Mouse (Mus musculus) forebrain, embryonic 16.5 days (tissue): ENCODE results near the gene Nup153. TPM values are rescaled to one million over a fixed set of nuclear protein-coding genes. Genes with fewer than 3 reads are reported as not detected.

Experiments used
- ATAC-seq: fragments of 200-750 bp; cut with Nextera tagmentation; 2 replicates; pipeline ENCODE4 v1.8.0; 2017; ENCODE audit warnings: mild to moderate bottlenecking, moderate library complexity
- H3K27ac ChIP-seq: fragments of 300-500 bp; sonication (generic); 2 replicates; pipeline ENCODE4 v1.5.1; 2014; ENCODE audit warnings: low read length, control low read depth
- H3K27me3 ChIP-seq: fragments of 300-500 bp; sonication (generic); replicated peaks from 2 replicates; pipeline ENCODE4 v1.6.1; 2014; ENCODE audit warnings: low read length; ENCODE audit not compliant: control insufficient read depth, insufficient read depth
- H3K36me3 ChIP-seq: fragments of 300-500 bp; sonication (generic); 2 replicates; pipeline ENCODE4 v1.6.1; 2014; ENCODE audit not compliant: control insufficient read depth, insufficient read depth
- H3K4me1 ChIP-seq: fragments of 300-500 bp; sonication (generic); replicated peaks from 2 replicates; pipeline ENCODE4 v1.6.1; 2014; ENCODE audit warnings: low read length; ENCODE audit not compliant: control insufficient read depth, insufficient read depth
- H3K4me2 ChIP-seq: fragments of 300-500 bp; sonication (generic); 2 replicates; pipeline ENCODE4 v1.6.1; 2014; ENCODE audit warnings: mild to moderate bottlenecking, low read length, control low read depth
- H3K4me3 ChIP-seq: fragments of 300-500 bp; sonication (generic); replicated peaks from 2 replicates; pipeline ENCODE4 v1.5.1; 2014; ENCODE audit warnings: mild to moderate bottlenecking, low read length, control low read depth
- H3K9ac ChIP-seq: fragments of 300-500 bp; sonication (generic); replicated peaks from 2 replicates; pipeline ENCODE4 v1.6.1; 2014; ENCODE audit warnings: low read depth, low read length, control low read depth
- H3K9me3 ChIP-seq: fragments of 300-500 bp; sonication (generic); 2 replicates; pipeline ENCODE4 v1.6.1; 2016; ENCODE audit warnings: low read length; ENCODE audit not compliant: control insufficient read depth
- WGBS: fragments of 180-500 bp; shearing (Covaris S2); extraction: QIAGEN DNeasy Blood & Tissue Kit; methylation state at CpG from one replicate; pipeline ENCODE4 v1.1.7; 2014; 5-methylcytosine and 5-hydroxymethylcytosine counted together
- polyA plus RNA-seq: library from polyadenylated mRNA; unstranded; fragments of >200 nt; fragmentation: Nextera tagmentation; extraction: Ambion mirVana; gene quantifications from 2 replicates; pipeline ENCODE4 v1.2.1, GENCODE M21; 2015

Nup153 gene
- polyA plus RNA-seq, 1 experiment from 2014 or later: 21.7 TPM

DNA sequence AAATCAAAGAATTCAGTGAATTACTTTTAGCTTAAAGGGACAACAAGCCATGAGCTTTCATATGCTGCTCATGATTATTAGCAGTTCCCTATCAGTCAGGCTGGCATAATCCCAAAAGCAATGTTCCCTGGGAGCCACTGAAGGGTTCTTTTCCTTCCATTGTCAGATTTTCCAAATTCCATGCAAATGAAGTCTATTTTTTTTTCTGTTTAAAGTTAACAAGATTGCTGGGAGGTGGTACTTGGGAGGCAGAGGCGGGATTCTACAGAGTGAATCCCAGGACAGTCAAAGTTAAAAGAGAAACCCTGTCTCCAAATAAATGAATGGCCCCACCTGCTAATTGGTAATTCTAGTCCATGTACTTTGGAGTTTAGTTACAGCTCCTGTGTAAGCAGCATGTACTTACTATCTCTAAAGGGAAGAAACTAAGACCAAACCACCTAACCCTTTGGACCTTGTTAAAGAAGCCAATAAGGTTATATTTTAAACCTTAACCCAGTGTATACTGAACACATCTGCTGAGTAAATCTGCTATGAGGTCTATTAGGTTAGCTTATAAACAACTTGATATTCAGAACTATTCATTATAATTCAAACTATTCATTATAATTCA is 32.3 kb downstream of the Nup153 start:
- H3K4me2 ChIP-seq: no peak overlapping the region
- no peaks in the 10 kb centered on the region for H3K27me3 ChIP-seq
- WGBS: 24% methylated on average over 1 of the region's 1 CpGs
- no peak overlapping the region for H3K4me3 ChIP-seq
- no peak for ATAC-seq
- peaks cover 18% of the 10 kb centered on the region for H3K36me3 ChIP-seq
- no peak overlapping the region for H3K27ac ChIP-seq
- no peaks in the 10 kb centered on the region for H3K4me1 ChIP-seq
- no peak overlapping the region for H3K9ac ChIP-seq
- H3K9me3 ChIP-seq: no peaks in the 10 kb centered on the region

DNA sequence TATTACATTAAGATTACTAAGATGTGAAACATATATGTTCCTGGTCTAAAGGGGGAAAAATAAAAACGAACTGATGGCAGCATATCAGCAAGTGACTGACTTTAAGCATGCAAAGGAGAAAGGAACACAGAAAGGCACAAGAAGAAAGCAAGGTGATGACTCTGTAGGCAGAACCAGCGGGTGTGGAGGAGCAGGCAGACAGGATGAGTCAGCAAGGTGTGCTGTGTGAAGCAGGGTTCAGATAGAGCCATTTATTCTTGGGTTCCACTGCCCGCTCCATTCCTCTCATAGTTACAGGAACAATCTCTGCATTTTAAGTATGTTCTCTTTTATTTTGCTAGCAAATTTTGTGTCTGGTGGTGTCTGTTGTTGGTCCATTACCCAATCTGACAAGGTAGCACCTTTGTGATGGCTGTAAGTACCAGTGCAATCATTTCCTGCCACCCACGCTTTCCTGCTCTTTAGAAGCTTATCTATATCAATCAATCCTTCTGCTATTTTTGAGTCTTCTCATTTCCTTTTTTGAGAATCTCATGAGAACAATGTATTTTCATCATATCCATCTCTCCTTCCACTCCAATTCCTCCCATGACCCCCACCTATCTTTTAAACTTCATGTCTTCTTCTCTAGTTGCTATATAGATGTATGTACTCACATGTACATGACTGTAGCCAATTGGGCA is 37.0 kb downstream of the Nup153 start:
- Histone ChIP-seq H3K4me1 (no peaks in the 10 kb centered on the region), H3K27ac (no peak overlapping the region), H3K36me3 (peaks cover 17% of the 10 kb centered on the region), H3K9me3 (no peaks in the 10 kb centered on the region), H3K9ac (no peak overlapping the region), H3K27me3 (no peaks in the 10 kb centered on the region), H3K4me3 (no peak overlapping the region), H3K4me2 (no peak overlapping the region)
- no peak for ATAC-seq
- WGBS: 89% methylated on average over 4 of the region's 4 CpGs

DNA sequence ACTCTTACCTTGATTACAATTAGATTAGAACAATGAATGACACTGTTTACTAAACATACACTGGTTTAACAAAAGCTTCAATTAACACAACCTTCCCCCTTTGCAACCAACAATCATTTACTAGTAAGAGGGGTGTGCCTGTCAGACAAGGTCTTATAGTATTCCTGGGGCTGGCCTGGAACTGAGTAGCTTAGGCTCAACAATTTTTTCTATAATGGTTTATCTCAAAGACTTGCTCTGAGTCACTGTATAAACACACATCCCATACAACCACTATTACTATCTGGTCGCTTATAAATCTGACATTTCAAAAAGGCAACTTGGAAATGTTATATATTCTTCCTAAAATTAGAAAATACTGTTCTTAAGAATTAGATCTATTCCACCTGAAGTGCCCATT is 44.4 kb downstream of the Nup153 start:
- Histone ChIP-seq H3K4me3 (no peak overlapping the region), H3K9me3 (no peaks in the 10 kb centered on the region), H3K27ac (no peak overlapping the region), H3K36me3 (peaks cover 19% of the 10 kb centered on the region), H3K4me2 (no peak overlapping the region), H3K9ac (no peak overlapping the region), H3K27me3 (no peaks in the 10 kb centered on the region), H3K4me1 (peaks cover 3% of the 10 kb centered on the region; the same call in 1 of the 2 replicates)
- no peak for ATAC-seq
- 98% methylated on average over 1 of the region's 1 CpGs for WGBS

DNA sequence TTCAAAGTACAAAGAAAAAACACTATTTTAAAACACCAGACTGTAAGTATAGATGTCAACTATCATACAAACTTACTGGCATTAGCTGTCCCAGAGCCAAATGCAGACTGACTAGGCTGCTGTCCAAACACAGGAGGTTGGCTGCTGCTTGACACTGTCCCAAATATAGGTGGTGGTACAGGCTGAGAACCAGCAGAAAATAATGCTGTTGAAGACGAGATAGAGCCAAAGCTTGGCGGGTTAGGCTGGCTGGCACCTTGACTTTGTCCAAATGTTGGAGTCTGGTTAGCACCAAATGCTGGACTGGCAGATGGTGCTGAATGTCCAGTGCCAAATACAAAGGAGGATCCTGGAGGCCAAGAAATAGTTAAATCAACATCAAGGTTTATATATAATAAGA is 44.8 kb downstream of the Nup153 start:
- no peak for ATAC-seq
- Histone ChIP-seq H3K4me3 (no peak overlapping the region), H3K9ac (no peak overlapping the region), H3K9me3 (no peaks in the 10 kb centered on the region), H3K4me2 (no peak overlapping the region), H3K27me3 (no peaks in the 10 kb centered on the region), H3K36me3 (peaks cover 20% of the 10 kb centered on the region), H3K27ac (no peak overlapping the region), H3K4me1 (peaks cover 3% of the 10 kb centered on the region; the same call in 1 of the 2 replicates)
- WGBS: 54% methylated on average over 2 of the region's 2 CpGs

DNA sequence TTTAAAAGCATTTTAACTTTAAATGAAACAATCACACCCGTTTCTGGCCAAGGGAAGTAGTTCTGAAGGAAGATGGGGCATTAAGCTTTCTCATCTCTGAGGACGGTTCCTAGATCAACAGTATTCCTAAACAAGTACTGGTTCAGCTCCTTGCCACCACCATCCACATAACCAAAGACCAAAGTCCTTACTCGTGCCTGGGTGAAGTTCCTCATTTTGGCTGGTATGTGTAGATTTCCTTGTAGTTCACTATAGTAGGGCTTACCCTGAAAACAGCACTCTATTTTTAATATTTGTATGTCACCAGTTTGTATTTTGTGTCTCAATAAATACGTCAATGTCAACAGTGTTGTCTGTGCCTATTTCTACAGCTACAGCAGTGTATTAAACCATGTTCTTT is 50.0 kb downstream of the Nup153 start:
- Histone ChIP-seq H3K4me1 (no peaks in the 10 kb centered on the region), H3K9me3 (no peaks in the 10 kb centered on the region), H3K27ac (no peak overlapping the region), H3K27me3 (no peaks in the 10 kb centered on the region), H3K4me3 (no peak overlapping the region), H3K4me2 (no peak overlapping the region), H3K36me3 (peaks cover 17% of the 10 kb centered on the region), H3K9ac (no peak overlapping the region)
- no peak for ATAC-seq
- WGBS: 87% methylated on average over 4 of the region's 4 CpGs

DNA sequence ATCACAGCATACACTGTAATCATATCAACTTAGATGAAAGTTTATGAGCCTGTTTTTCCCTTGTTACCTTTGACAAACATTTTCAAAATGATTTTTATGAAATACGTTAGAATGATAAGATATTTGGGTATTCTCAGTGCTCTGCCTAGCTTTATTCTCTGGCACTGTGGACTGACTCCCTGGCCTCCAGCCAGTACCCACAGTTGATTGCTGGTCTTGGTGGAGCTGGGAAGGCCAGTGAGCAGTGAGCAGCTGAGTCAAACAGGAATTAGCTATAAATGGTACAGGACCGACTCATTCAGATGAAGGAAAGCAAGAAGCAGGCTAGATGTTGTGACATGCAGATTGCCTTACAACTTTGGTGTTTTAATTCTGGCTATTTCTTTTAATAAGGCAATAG is 53.1 kb downstream of the Nup153 start:
- peaks cover 22% of the 10 kb centered on the region for H3K36me3 ChIP-seq
- 79% methylated on average over 2 of the region's 2 CpGs for WGBS

DNA sequence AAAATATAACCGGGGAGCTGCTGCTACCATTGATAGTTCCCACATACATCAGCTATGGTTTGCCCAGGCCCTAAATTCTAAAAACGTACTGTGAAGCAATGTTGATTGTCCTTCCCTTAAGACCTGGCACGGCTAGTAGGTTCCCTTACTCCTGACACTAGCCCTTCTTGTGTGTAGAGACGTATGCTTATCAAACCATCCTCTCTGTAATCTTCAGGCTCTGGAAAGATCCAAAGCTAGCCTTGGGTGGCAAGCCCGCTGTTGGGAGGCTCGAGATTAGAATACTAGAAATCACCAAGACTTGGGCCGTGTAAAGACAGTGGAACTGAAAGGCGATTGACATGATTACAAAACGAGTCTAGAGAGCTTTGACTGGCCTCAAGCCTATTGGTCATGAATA is 57.2 kb downstream of the Nup153 start:
- H3K4me1 ChIP-seq: peaks cover 19% of the 10 kb centered on the region
- no peaks in the 10 kb centered on the region for H3K9me3 ChIP-seq
- no peak for ATAC-seq
- no peaks in the 10 kb centered on the region for H3K27me3 ChIP-seq
- peak overlapping the region; percentile 86 for H3K4me3 ChIP-seq
- peak overlapping the region; percentile 89 for H3K9ac ChIP-seq
- H3K27ac ChIP-seq: no peak overlapping the region
- H3K4me2 ChIP-seq: peak overlapping the region; percentile 74
- 64% methylated on average over 9 of the region's 9 CpGs for WGBS
- peaks cover 12% of the 10 kb centered on the region for H3K36me3 ChIP-seq

More for the DNA sequence above, 53.1 kb downstream of the Nup153 start:
- H3K27ac ChIP-seq: no peak overlapping the region
- no peak for ATAC-seq
- no peaks in the 10 kb centered on the region for H3K27me3 ChIP-seq
- H3K9ac ChIP-seq: no peak overlapping the region
- no peaks in the 10 kb centered on the region for H3K9me3 ChIP-seq
- no peak overlapping the region for H3K4me3 ChIP-seq
- H3K4me1 ChIP-seq: peaks cover 13% of the 10 kb centered on the region
- H3K4me2 ChIP-seq: no peak overlapping the region

DNA sequence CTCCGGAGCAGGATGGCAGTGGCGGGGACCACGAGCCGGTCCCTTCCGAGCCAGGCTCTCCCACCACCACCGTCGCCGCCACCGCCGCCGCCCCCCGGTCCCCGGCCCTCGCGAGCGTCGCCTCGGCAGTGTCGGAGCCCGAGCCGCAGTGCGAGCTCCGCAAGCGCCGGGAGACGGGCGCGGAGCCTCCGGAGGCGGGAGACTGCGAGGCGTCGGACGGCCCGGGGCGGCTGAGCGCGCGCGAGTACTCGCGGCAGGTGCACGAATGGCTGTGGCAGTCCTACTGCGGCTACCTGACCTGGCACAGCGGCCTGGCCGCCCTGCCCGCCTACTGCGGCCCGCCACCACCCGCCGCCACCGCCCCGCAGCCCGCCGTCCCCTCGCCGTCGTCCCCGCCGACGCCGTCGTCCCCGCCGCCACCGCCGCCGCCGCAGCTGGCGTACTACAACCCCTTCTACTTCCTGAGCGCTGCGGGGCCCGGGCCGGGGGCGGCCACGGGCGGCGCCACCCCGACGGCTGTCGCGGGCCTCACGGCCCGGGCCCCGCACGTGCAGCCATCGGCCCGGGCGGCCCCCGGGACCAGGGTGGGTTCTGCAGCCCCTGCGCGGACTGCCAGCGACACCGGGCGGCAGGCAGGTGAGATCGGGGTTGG is 58.0 kb downstream of the Nup153 start:
- Histone ChIP-seq H3K27me3 (no peaks in the 10 kb centered on the region), H3K4me1 (peaks cover 19% of the 10 kb centered on the region), H3K27ac (peak overlapping the region; percentile 90), H3K4me3 (peak overlapping the region; percentile 86), H3K4me2 (peak overlapping the region; percentile 74), H3K9ac (peak overlapping the region; percentile 89), H3K36me3 (peaks cover 9% of the 10 kb centered on the region), H3K9me3 (no peaks in the 10 kb centered on the region)
- ATAC-seq: peak; percentile 61
- under 1% methylated on average over 65 of the region's 96 CpGs for WGBS

DNA sequence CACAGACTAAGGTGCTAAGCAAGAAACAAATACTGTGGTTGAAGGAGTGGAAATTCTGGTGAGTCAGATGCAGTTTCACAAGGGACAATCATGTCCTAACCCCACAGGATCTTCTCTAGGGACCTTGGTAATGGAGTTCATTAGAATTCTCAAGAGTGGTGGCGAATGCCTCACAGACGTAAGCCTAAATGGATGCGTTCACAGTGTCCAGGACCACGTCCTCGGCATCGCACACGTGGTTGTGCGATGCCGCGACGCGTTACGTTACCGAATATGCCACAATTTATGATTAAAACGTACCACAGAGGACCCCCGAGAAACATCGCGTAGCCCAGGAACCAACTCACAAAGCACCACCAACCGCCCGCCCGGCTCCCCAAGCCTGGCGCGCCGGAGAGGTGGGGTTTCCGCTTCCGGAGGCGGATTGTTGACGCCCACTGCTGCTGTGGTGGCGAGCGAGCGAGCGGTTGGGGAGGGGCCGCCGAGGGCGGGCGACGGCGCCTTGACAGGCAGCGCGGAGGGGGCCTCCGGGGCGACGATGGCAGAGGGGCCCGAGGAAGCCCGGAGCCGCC is 58.6 kb downstream of the Nup153 start, which contains the start of gene Fam8a1:
Fam8a1 (plus strand) TSS at position 475 of the 572 bp plus-strand sequence.
- Histone ChIP-seq H3K36me3 (peaks cover 9% of the 10 kb centered on the region), H3K9me3 (no peaks in the 10 kb centered on the region), H3K9ac (peak within 1 kb of the TSS; percentile 89), H3K27me3 (no peaks in the 10 kb centered on the region), H3K4me2 (peak within 1 kb of the TSS; percentile 74), H3K4me3 (peak within 1 kb of the TSS; percentile 86), H3K27ac (peak within 1 kb of the TSS; percentile 90), H3K4me1 (peaks cover 19% of the 10 kb centered on the region)
- peak; percentile 97 for ATAC-seq
- WGBS: under 1% methylated on average over 46 of the region's 46 CpGs
